Mouse (Mus musculus) hindbrain, embryonic 13.5 days (tissue): ENCODE results near the gene Phldb2. TPM values are rescaled to one million over a fixed set of nuclear protein-coding genes. Genes with fewer than 3 reads are reported as not detected.
A peak's percentile ranks its signal among the peaks of the same experiment; 100 is the strongest.

Experiments
- ATAC-seq: fragments of 200-750 bp; cut with Nextera tagmentation; 2 replicates; pipeline ENCODE4 v1.8.0; 2017; ENCODE audit warnings: moderate TSS enrichment; ENCODE audit not compliant: low FRiP score
- H3K27ac ChIP-seq: fragments of 300-500 bp; sonication (generic); 2 replicates; pipeline ENCODE4 v1.5.1; 2015; ENCODE audit warnings: inconsistent platforms, mild to moderate bottlenecking, moderate library complexity
- H3K27me3 ChIP-seq: fragments of 300-500 bp; sonication (generic); 2 replicates; pipeline ENCODE4 v1.6.1; 2015; ENCODE audit warnings: mild to moderate bottlenecking, inconsistent platforms
- H3K36me3 ChIP-seq: fragments of 300-500 bp; sonication (generic); 2 replicates; pipeline ENCODE4 v1.6.1; 2015; ENCODE audit warnings: mild to moderate bottlenecking, inconsistent platforms
- H3K4me1 ChIP-seq: fragments of 300-500 bp; sonication (generic); replicated peaks from 2 replicates; pipeline ENCODE4 v1.6.1; 2015; ENCODE audit warnings: inconsistent platforms
- H3K4me2 ChIP-seq: fragments of 300-500 bp; sonication (generic); 2 replicates; pipeline ENCODE4 v1.6.1; 2015; ENCODE audit warnings: inconsistent platforms, mild to moderate bottlenecking, moderate library complexity
- H3K4me3 ChIP-seq: fragments of 300-500 bp; sonication (generic); 2 replicates; pipeline ENCODE4 v1.5.1; 2015; ENCODE audit warnings: mild to moderate bottlenecking, inconsistent platforms
- H3K9ac ChIP-seq: fragments of 300-500 bp; sonication (generic); 2 replicates; pipeline ENCODE4 v1.6.1; 2015; ENCODE audit warnings: mild to moderate bottlenecking, inconsistent platforms
- H3K9me3 ChIP-seq: fragments of 300-500 bp; sonication (generic); 2 replicates; pipeline ENCODE4 v1.6.1; 2016; ENCODE audit warnings: inconsistent platforms
- WGBS: fragments of 180-500 bp; shearing (Covaris S2); methylation state at CpG from one replicate; pipeline ENCODE4 v1.1.7; 2015; 5-methylcytosine and 5-hydroxymethylcytosine counted together
- polyA plus RNA-seq: library from polyadenylated mRNA; unstranded; fragments of >200 nt; fragmentation: Nextera tagmentation; extraction: Ambion mirVana; gene quantifications from 2 replicates; pipeline ENCODE4 v1.2.1, GENCODE M21; 2015

Gene Phldb2
- polyA plus RNA-seq, 1 experiment from 2014 or later = 12.5 TPM

GRCm38 (mm10) chr16:45881177-45881832, 72.1 kb downstream of the Phldb2 start:
- H3K9me3 ChIP-seq = no peaks in the 10 kb centered on the region
- no peak overlapping the region for H3K9ac ChIP-seq
- H3K4me1 ChIP-seq = no peaks in the 10 kb centered on the region
- no peak for ATAC-seq
- H3K36me3 ChIP-seq = no peaks in the 10 kb centered on the region
- whole genome bisulfite sequencing = 88% methylated on average over 7 of the region's 7 CpGs
- no peaks in the 10 kb centered on the region for H3K27me3 ChIP-seq
- H3K4me3 ChIP-seq = no peak overlapping the region
- H3K4me2 ChIP-seq = no peak overlapping the region
- no peak overlapping the region for H3K27ac ChIP-seq

- ATAC-seq = no peak
- Histone ChIP-seq H3K4me2 (no peak overlapping the region), H3K9ac (no peak overlapping the region), H3K4me3 (no peak overlapping the region), H3K9me3 (no peaks in the 10 kb centered on the region), H3K27ac (no peak overlapping the region), H3K27me3 (no peaks in the 10 kb centered on the region), H3K4me1 (no peaks in the 10 kb centered on the region), H3K36me3 (no peaks in the 10 kb centered on the region)
- WGBS = 85% methylated on average over 6 of the region's 6 CpGs
These were observed 73.2 kb downstream of the Phldb2 start for GRCm38 (mm10) chr16:45880101-45880751.

DNA sequence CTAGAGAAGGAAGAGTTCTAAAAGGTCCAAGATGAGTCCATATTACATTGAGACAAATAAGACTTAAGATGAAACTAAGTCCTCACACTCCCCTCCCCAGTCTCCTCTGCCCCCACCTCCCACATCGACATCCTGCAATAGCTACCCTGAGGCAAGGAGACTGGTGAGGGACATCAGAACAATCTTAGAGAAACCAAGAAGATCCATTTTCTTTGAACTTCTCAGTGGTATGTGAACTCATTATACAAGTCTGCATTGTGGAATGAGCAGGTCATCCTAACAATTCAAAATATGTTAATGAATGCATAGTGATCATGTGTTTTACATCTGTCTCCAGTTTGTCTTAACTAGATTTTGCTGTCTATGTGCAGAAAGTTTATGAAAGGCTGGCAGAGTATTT, 75.7 kb downstream of the Phldb2 start:
- no peak overlapping the region for H3K4me3 ChIP-seq
- no peak overlapping the region for H3K27ac ChIP-seq
- no peak overlapping the region for H3K9ac ChIP-seq
- H3K9me3 ChIP-seq = no peaks in the 10 kb centered on the region
- H3K27me3 ChIP-seq = no peaks in the 10 kb centered on the region
- no peak overlapping the region for H3K4me2 ChIP-seq
- ATAC-seq = no peak
- no peaks in the 10 kb centered on the region for H3K4me1 ChIP-seq
- WGBS = 89% methylated on average over 1 of the region's 1 CpGs
- H3K36me3 ChIP-seq = no peaks in the 10 kb centered on the region

GRCm38 (mm10) chr16:45877171-45877570, 76.2 kb downstream of the Phldb2 start:
- Histone ChIP-seq H3K4me1 (no peaks in the 10 kb centered on the region), H3K4me2 (no peak overlapping the region), H3K36me3 (no peaks in the 10 kb centered on the region), H3K27ac (no peak overlapping the region), H3K9me3 (no peaks in the 10 kb centered on the region), H3K4me3 (no peak overlapping the region), H3K27me3 (no peaks in the 10 kb centered on the region), H3K9ac (no peak overlapping the region)
- ATAC-seq = no peak
- 85% methylated on average over 5 of the region's 5 CpGs for WGBS

GRCm38 (mm10) chr16:45873397-45873796, 80.0 kb downstream of the Phldb2 start:
- H3K36me3 ChIP-seq = no peaks in the 10 kb centered on the region
- no peak for ATAC-seq
- no peak overlapping the region for H3K4me2 ChIP-seq
- no peak overlapping the region for H3K9ac ChIP-seq
- H3K27me3 ChIP-seq = no peaks in the 10 kb centered on the region
- no peak overlapping the region for H3K27ac ChIP-seq
- H3K4me3 ChIP-seq = no peak overlapping the region
- WGBS = 91% methylated on average over 4 of the region's 4 CpGs
- H3K9me3 ChIP-seq = no peaks in the 10 kb centered on the region
- H3K4me1 ChIP-seq = no peaks in the 10 kb centered on the region

GRCm38 (mm10) chr16:45871286-45871976, 82.0 kb downstream of the Phldb2 start:
- Histone ChIP-seq H3K4me3 (no peak overlapping the region), H3K36me3 (no peaks in the 10 kb centered on the region), H3K27me3 (no peaks in the 10 kb centered on the region), H3K9me3 (no peaks in the 10 kb centered on the region), H3K9ac (no peak overlapping the region), H3K4me1 (no peaks in the 10 kb centered on the region), H3K4me2 (no peak overlapping the region), H3K27ac (no peak overlapping the region)
- WGBS = 82% methylated on average over 10 of the region's 10 CpGs
- ATAC-seq = no peak

GRCm38 (mm10) chr16:45870651-45871050, 82.7 kb downstream of the Phldb2 start:
- H3K36me3 ChIP-seq = no peaks in the 10 kb centered on the region
- no peak overlapping the region for H3K4me2 ChIP-seq
- no peaks in the 10 kb centered on the region for H3K4me1 ChIP-seq
- no peak overlapping the region for H3K4me3 ChIP-seq
- no peak for ATAC-seq
- no peak overlapping the region for H3K9ac ChIP-seq
- no peaks in the 10 kb centered on the region for H3K27me3 ChIP-seq
- 61% methylated on average over 2 of the region's 2 CpGs for WGBS
- no peaks in the 10 kb centered on the region for H3K9me3 ChIP-seq
- no peak overlapping the region for H3K27ac ChIP-seq

DNA sequence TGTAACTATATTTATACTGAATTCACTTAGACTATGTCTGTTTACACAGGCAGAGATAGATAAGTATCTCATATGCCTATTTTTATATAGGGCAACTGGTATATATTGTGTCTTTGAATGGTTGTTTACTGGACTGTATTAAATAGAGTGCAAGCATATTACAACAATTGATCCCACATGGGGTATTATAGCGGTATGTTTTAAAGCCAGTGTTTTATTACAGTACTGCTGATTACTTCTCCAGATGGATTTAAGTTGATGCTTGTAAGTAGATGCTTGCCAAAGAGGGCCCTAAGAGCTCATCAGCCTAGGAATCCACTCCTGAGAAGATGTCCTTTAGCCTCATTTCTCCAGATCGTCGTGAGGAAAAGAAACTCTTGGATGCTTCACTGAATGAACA, 84.4 kb downstream of the Phldb2 start:
- no peaks in the 10 kb centered on the region for H3K36me3 ChIP-seq
- no peak overlapping the region for H3K27ac ChIP-seq
- no peaks in the 10 kb centered on the region for H3K4me1 ChIP-seq
- 87% methylated on average over 3 of the region's 3 CpGs for WGBS
- H3K9me3 ChIP-seq = no peaks in the 10 kb centered on the region
- no peak overlapping the region for H3K4me3 ChIP-seq
- no peak overlapping the region for H3K4me2 ChIP-seq
- no peak overlapping the region for H3K9ac ChIP-seq
- ATAC-seq = no peak
- H3K27me3 ChIP-seq = no peaks in the 10 kb centered on the region

DNA sequence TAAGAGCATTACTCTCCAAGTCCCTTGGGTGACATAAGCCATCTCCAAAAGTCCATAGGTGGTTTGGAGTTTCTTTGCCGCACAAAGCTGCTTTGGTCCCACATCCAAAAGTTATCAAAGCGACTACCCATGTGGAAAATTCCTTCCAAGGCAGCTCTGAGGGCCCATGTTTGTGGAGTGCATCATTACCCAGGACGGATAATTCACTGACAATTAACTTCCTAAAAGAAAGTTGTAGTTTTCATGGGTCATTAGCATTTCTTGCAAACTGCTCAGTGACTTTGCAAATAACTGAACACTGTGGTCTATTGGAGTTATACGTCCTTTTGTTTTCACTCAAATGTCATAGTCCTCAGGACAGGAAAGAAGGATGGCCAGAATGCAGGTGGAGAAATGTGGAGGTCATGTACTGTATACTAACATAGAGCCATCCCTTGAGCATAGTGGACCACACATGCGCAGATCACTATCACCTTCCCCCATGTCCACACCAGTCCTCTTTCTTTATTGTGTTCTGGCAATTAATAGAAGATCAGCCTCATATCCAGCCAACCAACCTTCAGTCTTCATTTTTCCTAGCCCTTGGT, 96.0 kb downstream of the Phldb2 start:
- 52% methylated on average over 5 of the region's 5 CpGs for WGBS
- Histone ChIP-seq H3K9ac (no peak overlapping the region), H3K36me3 (no peaks in the 10 kb centered on the region), H3K4me2 (no peak overlapping the region), H3K9me3 (no peaks in the 10 kb centered on the region), H3K4me1 (no peaks in the 10 kb centered on the region), H3K4me3 (no peak overlapping the region), H3K27ac (no peak overlapping the region), H3K27me3 (0 out of 2 replicates have a peak, but pooled peaks cover 9% of the 10 kb centered on the region)
- no peak for ATAC-seq

DNA sequence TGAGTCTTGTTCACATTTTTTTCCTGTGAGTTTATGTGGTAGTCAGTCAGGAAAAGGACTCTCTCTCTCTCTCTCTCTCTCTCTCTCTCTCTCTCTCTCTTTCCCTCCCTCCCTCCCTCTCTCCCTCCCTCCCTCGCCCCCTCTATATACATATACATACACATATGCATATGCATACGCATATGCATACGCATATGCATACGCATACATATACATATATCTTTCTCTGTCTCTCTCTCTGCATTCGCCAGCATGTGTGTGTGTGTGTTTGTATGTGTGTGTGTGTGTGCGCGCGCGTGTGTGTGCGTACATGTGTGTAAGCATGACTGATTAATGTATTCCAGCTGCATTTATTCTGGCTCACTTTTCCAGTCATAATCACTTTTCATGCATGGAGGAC, 98.9 kb downstream of the Phldb2 start:
- Histone ChIP-seq H3K27ac (no peak overlapping the region), H3K27me3 (0 out of 2 replicates have a peak, but pooled peaks cover 9% of the 10 kb centered on the region), H3K4me1 (no peaks in the 10 kb centered on the region), H3K4me3 (no peak overlapping the region), H3K9ac (no peak overlapping the region), H3K9me3 (no peaks in the 10 kb centered on the region), H3K36me3 (no peaks in the 10 kb centered on the region), H3K4me2 (no peak overlapping the region)
- WGBS = 90% methylated on average over 10 of the region's 10 CpGs
- ATAC-seq = no peak

GRCm38 (mm10) chr16:45849045-45849444, 104.4 kb downstream of the Phldb2 start:
- Histone ChIP-seq H3K4me3 (no peak overlapping the region), H3K4me1 (peaks cover 9% of the 10 kb centered on the region), H3K27ac (no peak overlapping the region), H3K9me3 (no peaks in the 10 kb centered on the region), H3K27me3 (peaks cover 5% of the 10 kb centered on the region; the same call in 1 of the 2 replicates), H3K36me3 (no peaks in the 10 kb centered on the region), H3K4me2 (no peak overlapping the region), H3K9ac (no peak overlapping the region)
- ATAC-seq = no peak
- WGBS = 90% methylated on average over 4 of the region's 4 CpGs

- ATAC-seq = no peak
- Histone ChIP-seq H3K4me1 (peaks cover 23% of the 10 kb centered on the region), H3K9ac (no peak overlapping the region), H3K27ac (no peak overlapping the region), H3K36me3 (no peaks in the 10 kb centered on the region), H3K9me3 (no peaks in the 10 kb centered on the region), H3K4me3 (peak overlapping the region; percentile 64), H3K27me3 (peaks cover 5% of the 10 kb centered on the region; the same call in 1 of the 2 replicates), H3K4me2 (peak overlapping the region; percentile 91)
- WGBS = 11% methylated on average over 10 of the region's 10 CpGs
These were observed 108.5 kb downstream of the Phldb2 start for GRCm38 (mm10) chr16:45844875-45845274.
